Mouse (Mus musculus): Measurements from ENCODE around the gene 2310033P09Rik. TPM values are rescaled to one million over a fixed set of nuclear protein-coding genes. Genes with fewer than 3 reads are reported as not detected.

Gene 2310033P09Rik
- 9.3 and 15.0 TPM in 2 replicates for polyA plus RNA-seq (2012; rRNA removed; ENCODE audit: low replicate concordance)

DNA sequence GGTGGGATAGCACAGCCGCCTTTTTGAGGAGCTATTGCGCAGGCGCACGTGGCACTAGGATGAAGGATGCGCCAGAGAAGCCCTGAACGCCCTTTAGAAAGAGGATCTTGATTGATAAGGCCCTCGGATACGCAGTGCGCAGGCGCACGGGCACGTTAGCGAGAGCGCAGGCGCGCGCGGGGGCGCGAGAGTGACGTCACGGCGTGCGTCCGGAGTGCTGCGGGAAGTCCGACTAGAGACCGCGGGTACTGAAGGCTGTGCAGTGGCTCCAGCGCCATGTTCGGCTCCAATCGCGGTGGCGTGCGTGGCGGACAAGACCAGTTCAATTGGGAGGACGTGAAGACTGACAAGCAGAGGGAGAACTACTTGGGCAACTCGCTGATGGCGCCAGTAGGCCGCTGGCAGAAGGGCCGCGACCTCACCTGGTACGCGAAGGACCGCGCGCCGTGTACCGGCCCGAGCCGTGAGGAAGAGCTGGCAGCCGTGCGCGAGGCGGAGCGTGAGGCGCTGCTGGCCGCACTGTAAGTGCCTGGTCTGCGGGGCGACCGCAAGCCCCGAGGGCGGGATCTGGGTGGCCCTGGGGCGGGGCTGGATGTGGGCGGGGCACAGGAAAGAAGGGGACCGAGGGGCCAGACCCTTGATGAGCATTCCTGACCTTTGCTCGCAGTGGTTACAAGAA lies at the start of gene 2310033P09Rik:
Gene 2310033P09Rik, plus strand, starts transcription at position 169 of the 679 bp plus-strand sequence.

DNA sequence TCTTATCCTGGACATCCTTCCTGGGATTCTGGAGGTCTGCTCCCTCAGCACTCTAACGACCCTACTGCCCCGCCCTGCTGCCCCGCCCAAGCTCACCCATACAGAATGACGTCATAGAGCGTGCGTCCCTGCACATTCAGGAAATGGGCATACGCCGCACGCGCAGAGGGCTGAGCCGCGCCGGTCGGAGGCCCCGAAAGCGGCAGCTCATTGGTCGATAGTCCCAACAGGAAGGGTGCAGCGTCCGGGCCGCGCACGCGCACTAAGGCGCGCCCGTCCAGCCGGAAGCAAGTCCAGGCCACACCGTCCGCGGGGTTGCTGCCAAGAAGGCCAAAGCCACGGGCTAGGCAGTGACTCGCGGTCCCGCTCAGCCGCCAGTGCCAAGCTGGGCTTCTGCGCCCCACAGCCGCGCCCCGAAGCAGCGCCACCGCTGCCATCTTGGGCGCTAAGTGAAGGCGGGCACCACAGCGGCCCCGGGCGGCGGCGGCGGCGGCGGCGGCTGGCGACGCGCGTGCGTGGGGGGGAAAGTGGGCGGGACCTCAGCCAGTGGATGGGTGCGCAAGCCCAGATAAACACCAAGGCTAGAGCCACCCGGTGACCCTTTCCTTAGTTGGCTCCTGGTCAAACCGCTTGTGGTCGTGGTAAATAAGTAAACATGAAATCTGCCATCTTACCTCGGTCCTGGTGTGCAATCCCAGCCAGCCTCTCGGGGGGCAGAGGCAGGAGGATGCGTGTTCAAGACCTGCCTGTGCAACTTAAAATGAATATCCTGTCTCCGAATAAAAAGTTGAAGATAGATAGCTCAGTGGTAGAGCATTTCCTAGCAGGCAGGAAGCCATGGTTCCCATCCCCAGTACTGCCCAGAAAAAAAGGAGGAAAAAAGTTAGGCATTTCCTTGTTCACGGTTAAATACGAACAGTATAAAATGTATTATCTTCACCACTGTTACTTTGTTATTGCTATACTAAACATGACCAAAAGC lies 44.6 kb upstream of the 2310033P09Rik start, which contains the start of gene Iba57:
Gene Iba57, minus strand, starts transcription at position 485 of the 982 bp plus-strand sequence.

DNA sequence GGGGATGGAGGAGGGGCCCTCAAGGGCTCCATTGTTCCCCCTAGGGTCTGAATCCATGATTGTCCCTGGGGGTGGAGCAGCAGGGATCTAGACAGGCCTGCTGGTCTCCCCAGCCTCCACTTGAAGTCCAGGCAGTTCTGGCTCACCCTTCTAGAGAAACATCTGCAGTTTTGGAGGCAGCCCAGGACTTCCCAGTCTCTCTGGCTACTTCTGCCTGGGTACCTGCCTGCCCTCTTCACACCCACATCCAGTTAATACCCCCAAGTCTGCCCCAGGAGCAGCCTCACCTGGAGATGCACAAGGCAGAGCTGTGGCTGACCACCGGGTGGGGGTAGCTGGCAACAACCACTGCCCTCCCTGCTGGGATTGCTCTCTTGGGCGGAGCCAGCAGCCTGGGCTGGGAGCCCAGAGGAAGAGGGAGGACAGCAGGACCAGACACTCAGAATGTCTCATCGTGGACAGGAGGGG lies 25.2 kb upstream of the 2310033P09Rik start, which contains the start of gene Gjc2:
Gene Gjc2, minus strand, starts transcription at position 350 of the 468 bp plus-strand sequence.

GRCm38 (mm10) chr11:59192059-59192386 lies 16.1 kb upstream of the 2310033P09Rik start, which contains the start of gene Guk1:
Gene Guk1, minus strand, starts transcription at chr11:59192212.

GRCm38 (mm10) chr11:59202081-59202995 lies 5.8 kb upstream of the 2310033P09Rik start, which contains the start of gene Mrpl55:
Gene Mrpl55, plus strand, starts transcription at chr11:59202486.

DNA sequence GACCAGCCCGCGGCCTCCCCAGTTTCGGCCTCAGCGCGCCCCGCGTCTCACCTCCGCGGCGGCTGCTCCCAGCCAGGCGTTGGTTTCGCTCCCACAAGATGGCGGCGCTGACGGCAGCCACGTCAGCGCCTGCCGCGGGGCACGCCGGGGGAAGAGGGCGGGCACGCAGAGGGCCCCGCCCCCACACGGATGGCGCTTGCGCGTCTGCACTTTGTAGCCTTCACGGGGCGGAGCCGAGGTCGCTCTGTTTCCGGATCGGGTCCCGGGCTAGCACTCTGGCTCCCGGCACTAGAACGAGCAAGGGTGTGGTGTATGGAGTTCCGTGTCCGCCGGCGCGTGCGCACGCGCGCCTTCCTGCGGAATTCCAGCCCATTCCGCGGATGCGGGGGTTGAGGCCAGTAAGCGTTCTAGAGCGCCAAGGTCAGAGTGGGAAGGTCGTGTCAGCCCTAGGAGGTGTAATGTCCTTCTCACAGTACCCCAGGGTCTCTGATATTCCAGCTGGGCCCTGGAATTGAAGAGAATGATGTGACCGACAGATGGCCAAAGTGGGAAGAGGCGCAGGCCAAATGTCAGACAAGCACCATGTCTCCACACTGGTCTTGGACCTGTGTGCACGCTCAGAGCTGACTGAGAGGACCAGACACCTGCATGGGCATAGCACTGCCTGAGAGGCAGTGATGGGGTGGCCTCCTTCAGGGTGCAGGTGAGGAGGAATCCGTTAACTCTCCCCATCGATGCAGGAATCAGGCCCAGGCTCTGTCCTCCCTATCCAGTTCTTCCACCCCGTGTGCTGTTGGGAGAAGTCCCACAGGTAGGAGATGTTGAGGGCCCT lies 20.2 kb downstream of the 2310033P09Rik start, which contains the start of gene Arf1:
Gene Arf1, minus strand, starts transcription at position 149 of the 832 bp plus-strand sequence.

Other genes with a start within 250 kb of the 2310033P09Rik start
- 22.8 and 25.2 TPM in 2 replicates for gene Trim11, start 230.2 kb upstream of the 2310033P09Rik start, polyA plus RNA-seq (2012; rRNA removed; ENCODE audit: low replicate concordance)
- 0.83 and 1.4 TPM in 2 replicates for gene Obscn, start 71.9 kb upstream of the 2310033P09Rik start, polyA plus RNA-seq (2012; rRNA removed; ENCODE audit: low replicate concordance)
- 8.6 and 9.0 TPM in 2 replicates for gene Iba57, start 44.6 kb upstream of the 2310033P09Rik start, polyA plus RNA-seq (2012; rRNA removed; ENCODE audit: low replicate concordance)
- 6.8 and 8.6 TPM in 2 replicates for gene Gjc2, start 25.1 kb upstream of the 2310033P09Rik start, polyA plus RNA-seq (2012; rRNA removed; ENCODE audit: low replicate concordance)
- gene Guk1, start 16.1 kb upstream of the 2310033P09Rik start, polyA plus RNA-seq (2012; rRNA removed; ENCODE audit: low replicate concordance), result 176 and 182 TPM in 2 replicates
- 47.1 and 64.4 TPM in 2 replicates for gene Mrpl55, start 5.8 kb upstream of the 2310033P09Rik start, polyA plus RNA-seq (2012; rRNA removed; ENCODE audit: low replicate concordance)
- 533 and 842 TPM in 2 replicates for gene Arf1, start 19.9 kb downstream of the 2310033P09Rik start, polyA plus RNA-seq (2012; rRNA removed; ENCODE audit: low replicate concordance)
- gene Wnt3a, start 82.4 kb downstream of the 2310033P09Rik start, polyA plus RNA-seq (2012; rRNA removed; ENCODE audit: low replicate concordance), result not detected in 2 replicates
- gene Wnt9a, start 98.6 kb downstream of the 2310033P09Rik start, polyA plus RNA-seq (2012; rRNA removed; ENCODE audit: low replicate concordance), result 1.3 and 1.6 TPM in 2 replicates
- not detected in 2 replicates for gene Prss38, start 167.3 kb downstream of the 2310033P09Rik start, polyA plus RNA-seq (2012; rRNA removed; ENCODE audit: low replicate concordance)
- gene Jmjd4, start 241.7 kb downstream of the 2310033P09Rik start, polyA plus RNA-seq (2012; rRNA removed; ENCODE audit: low replicate concordance), result 1.6 and 2.4 TPM in 2 replicates
- 11.9 and 12.5 TPM in 2 replicates for gene Snap47, start 242.9 kb downstream of the 2310033P09Rik start, polyA plus RNA-seq (2012; rRNA removed; ENCODE audit: low replicate concordance)

Data from duodenum, adult 2 months (tissue).